Mouse (Mus musculus) CD4-positive, CD25-positive, alpha-beta regulatory T cell, adult 4 months (primary cell): ENCODE results near the gene Itsn1. TPM values are rescaled to one million over a fixed set of nuclear protein-coding genes. Genes with fewer than 3 reads are reported as not detected.

Experiments used
- ATAC-seq: one replicate; pipeline ENCODE4 v1.8.0; 2017
- polyA plus RNA-seq, 2 experiments: library from polyadenylated mRNA; unstranded; fragments of 100-300 nt; shearing (Covaris generic); gene quantifications; one replicate each; pipeline ENCODE4 v1.2.1; 2017

The Itsn1 gene
- polyA plus RNA-seq, 2 experiments from 2014 or later, result 2.1 to 2.4 TPM

- ATAC-seq, result no peak
These were observed 147.4 kb downstream of the Itsn1 start for GRCm38 (mm10) chr16:91876457-91876856.

GRCm38 (mm10) chr16:91879101-91879500 lies 150.0 kb downstream of the Itsn1 start:
- ATAC-seq, result no peak

DNA sequence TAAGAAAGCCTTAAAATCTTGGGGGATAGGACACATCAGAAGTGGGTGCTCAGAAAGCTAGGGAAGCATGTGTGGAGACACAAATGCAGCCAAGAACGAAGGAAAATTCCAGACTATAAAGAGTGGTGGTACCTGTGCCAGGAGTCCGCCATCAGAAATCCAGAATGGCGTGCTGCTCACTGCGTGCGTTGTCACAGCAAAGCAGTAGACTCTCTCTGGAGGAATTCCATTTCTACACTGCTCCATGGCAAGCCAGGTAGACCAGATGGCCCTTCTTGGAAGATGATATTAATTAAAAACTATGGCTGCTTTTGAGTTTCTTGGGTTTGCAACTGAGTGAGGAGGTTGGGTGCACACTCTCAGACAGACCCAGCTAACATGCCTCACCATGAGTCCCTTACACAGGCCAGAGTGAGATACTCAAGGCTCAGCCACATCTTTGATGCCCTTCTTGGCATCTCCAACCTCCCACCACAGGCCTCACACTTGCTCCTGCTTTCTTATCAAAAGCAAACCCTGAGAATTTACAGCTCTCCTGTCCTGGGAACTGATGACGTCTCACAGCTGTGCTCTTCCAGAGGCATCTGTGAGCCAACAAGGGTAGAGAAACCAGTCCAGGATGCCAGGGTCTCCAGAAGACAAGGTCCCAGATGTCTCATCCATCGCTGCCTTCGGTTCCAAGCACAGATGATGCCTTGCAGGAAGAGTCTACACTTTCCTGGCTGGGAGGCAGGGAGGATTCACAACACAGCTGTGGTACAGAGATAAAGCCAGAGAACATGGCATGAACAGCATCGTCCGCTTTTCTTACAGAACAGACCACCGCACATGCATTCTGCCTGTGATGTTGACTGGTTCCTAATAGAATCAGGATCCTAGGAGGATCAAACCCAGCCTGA lies 152.0 kb downstream of the Itsn1 start:
- no peak for ATAC-seq

DNA sequence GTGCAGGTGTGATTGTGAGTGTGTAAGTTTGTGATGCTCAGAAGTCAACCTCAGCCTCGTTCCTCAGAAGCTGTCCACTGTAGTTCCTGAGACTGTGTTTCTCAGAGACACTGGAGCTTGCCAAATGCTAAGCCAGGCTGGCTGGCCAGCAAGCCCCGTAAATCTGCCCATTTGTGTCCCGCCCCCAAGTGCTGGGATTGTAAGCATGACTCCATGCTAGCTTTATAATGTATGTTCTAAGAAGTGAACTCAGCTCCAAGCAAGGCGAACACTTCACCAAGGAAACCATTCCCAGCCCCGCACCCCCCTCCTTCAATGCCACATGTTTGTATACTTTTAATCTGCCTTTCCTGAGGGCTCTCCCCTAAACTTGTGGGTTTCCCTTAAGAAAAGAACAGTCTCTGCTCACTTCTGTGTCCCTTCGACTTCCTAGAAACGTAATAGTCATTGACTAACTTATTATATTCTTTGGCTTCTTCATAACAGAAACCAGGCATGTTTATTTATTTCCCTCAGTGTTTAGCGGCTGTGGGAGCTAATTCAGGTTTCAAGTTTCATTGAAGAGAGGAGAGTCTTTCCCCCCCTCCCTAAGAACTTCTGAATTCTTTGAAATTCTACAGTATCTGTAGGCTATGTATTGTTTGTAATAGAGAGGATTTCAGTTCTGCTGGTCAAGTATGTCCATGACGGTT lies 153.2 kb downstream of the Itsn1 start:
- no peak for ATAC-seq

DNA sequence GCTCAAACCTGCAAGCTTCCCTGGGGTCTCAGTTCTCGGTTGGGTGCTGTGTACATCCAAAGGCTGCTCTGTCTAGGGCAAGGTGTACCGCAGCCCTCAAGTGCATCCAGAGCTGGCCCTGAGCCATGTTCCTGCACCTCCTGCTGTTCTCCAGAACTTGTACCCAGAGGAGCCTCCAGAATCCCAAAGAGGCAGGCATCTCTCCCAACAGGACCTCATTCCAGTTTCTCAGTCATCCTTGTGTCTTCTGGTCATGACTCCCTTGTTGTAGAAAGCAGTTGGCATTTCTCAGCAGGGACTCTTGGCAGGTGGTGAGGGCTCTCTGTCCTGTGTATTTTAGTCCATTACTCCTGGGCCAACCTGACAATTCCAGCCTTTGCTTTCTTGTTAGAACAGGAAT lies 154.6 kb downstream of the Itsn1 start:
- no peak for ATAC-seq

DNA sequence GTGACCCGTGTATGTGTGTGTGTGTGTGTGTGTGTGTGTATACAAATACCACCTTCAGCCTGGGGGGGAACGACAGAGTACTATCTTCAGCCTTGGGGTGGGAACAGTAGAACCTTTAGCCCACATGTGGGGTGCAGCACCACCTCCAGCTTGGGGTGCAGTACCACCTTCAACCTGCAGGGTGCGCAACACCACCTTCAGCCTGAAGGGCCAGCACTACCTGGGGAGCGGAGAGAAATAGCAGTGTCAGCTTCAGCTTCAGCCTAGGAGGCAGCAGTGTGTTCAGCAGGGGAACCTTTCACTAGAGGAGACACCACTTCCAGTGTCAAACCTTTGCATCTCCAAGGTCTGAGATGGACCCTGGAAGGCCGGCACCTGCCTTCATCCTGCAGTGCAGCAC lies 155.1 kb downstream of the Itsn1 start:
- peak; percentile 43 for ATAC-seq

DNA sequence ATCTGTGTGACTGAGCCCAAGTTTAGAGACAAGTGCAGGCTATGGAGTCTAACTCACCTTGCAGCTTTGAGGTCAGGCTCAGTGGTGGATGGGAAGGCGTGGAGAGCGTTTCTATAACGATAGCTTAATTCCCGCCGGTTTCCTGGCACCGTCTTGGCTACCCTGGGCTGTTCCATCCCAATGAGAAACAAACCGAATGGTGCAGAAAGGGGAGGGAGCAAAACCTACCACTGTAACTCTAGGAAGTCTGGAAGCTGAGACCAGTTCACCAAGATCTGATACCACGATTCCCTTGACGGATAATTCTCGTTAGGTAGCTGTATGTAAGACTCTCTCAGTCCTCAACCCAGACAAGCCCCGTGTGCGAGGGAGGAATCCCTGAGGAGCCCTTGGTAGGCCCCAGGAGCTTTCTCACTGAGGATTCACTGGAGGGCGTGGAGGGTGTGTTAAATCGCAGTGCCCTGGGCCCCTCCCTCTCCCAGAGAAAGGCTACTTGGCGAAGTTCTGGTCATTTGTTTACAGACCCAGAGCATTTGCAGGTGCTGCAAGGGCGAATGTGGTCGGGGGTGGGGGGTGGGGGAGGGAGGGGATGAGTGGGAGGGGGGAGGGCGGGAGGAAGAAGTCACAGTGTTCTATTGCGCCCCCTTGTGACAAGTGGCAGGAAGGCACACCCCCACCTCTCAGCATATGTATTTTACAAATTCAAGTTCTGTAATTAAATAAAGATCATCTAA lies 156.5 kb downstream of the Itsn1 start:
- no peak for ATAC-seq

GRCm38 (mm10) chr16:91888368-91888767 lies 159.3 kb downstream of the Itsn1 start:
- ATAC-seq, result no peak

DNA sequence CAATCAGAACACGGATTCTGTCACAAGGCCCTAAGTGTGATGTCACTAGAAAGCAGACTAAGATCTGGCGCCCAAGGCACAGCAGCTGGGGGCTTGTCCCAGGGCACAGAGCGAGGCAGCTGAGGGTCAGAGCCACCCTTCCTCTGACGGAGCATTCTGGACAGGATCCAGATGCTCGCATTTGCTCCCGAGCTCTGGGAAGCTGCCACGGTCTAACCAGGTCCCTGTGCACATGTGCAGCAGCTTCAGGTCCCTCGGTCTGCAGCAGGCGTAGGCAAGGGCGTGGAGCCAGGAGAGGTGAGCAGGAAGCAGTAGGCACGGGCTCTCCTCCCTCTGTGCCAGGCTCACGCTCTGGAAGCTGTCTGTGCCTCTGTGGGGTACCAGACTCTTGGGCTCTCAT lies 160.8 kb downstream of the Itsn1 start:
- ATAC-seq, result no peak

GRCm38 (mm10) chr16:91891218-91891617 lies 162.1 kb downstream of the Itsn1 start:
- no peak for ATAC-seq

GRCm38 (mm10) chr16:91896426-91896830 lies 167.3 kb downstream of the Itsn1 start:
- ATAC-seq, result no peak

DNA sequence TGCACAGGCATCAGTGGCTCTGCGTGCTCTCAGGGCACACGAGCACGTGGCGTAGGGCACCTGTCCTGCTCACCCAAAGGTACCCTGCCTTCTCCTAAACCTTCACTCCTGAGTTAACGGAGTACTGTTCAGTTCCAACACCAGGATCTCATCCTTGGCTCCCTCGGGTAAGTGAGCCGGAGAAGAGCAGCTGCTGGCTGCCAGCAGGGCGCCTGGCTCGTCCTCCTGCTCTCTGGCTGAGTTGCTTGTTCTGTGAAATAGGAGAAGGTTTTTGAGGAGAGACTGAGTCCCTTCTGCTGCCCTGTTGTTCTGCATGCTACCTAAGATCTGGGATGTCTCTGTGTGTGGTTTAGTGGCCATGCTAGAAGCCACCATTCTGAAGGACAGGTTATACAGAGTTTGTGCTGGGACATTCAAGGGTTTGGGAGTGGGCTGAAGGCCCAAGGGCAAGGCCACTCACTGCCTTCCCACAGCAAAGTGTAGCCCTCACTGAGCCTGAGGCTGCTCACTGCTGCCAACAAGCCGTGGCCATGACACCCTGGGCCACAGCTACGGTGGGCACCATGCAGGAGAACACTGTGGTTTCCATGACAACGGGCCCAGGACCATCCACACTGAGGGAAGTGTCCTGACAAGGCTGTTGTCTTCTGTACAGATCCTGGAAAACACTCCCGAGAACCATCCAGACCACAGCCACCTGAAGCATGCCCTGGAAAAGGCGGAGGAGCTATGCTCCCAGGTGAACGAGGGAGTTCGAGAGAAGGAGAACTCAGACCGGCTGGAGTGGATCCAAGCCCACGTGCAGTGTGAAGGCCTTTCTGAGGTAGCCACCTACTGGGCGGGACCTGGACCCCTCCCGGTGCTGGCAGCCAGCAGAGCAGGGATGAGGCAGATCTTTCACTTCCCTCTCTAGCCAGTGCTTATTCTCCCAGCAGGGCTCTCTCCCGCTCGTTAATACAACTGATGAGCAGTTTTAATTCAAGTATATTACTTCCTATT lies 170.1 kb downstream of the Itsn1 start:
- ATAC-seq, result no peak

DNA sequence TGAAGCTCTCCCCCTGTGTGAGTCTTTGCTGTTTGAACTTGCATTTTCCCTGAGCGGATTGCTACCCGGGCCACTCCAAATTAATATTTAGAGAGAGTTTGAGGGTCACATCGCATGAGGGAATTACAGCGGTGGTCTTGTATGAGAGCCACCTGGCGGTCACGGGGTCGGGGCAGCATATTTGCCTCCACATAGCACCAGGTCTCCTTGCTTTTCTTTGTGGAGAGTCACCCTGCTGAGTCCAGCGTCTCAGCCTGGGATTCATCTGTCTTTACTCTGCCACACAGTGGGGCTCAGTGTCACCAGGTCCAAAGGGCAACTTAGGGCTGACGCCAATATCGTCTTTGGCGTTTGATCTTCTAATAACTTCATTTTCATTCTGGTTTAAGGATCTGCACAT lies 171.2 kb downstream of the Itsn1 start:
- no peak for ATAC-seq

DNA sequence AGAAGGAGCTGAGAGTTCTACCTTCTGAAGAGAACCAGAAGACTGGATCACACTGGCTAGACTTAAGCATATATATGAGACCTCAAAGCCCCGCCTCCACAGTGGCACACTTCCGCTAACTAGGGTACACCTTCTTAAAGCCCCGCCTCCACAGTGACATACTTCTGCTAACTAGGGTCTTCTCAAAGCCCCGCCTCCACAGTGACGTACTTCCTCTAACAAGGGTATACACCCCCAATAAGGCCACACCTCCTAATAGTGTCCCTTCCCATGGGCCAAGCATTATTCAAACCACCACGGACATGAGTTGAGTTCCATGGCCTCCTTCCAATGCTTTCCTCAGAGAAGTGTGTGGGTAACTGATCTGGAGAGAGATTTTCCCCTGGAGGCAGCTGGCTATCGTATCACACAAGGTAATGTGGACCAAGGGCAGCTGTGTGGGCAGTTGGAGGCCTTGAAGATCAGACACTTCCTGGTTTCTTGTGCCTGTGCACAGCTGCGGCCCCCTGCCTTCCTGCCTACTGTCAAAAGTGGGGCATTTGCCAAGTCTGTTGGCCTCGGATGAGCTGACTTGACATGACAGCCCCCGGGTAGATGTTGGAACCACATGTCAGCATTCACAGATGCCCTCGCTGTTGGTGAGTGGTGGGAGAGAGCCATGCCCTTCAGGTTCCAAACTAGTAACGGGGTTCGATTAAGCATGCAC lies 174.9 kb downstream of the Itsn1 start:
- no peak for ATAC-seq

GRCm38 (mm10) chr16:91905127-91905860 lies 176.2 kb downstream of the Itsn1 start:
- ATAC-seq, result no peak

DNA sequence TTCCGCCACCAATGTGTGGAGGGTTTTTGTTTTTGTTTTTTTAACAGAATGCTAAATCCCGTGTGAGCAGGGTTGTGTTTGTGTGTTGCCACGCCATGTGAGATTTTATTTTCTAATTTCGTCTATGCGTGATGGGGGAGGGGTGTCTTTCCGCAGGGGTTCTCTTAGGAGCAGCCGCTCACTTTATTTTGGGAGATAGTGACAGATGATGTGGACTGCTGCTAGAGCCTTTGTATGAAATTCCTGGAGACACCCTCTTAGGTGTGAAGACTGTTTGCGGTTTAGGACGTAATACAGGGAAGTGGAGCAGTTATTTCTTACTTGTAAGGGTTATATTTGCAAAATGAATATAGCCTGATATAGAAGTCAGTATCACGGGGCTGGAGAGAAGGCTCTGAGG lies 176.9 kb downstream of the Itsn1 start:
- no peak for ATAC-seq

DNA sequence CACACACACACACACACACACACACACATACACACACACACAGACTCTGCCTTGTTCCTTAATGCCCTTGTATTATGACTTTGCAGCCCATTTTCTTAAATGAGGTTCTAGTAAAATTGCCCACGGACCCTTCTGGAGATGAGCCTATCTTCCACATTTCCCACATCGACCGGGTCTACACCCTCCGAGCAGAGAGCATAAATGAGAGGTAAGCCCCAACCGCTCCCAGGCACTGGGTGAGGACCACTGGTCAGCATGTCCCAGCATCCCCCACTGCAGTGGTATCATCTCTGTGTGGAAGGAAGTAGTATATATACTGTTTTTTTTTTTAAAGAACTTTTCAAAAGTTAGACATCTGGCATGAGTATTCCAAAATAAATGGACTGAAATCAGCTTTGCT lies 177.6 kb downstream of the Itsn1 start:
- ATAC-seq, result no peak

GRCm38 (mm10) chr16:91907158-91907557 lies 178.1 kb downstream of the Itsn1 start:
- ATAC-seq, result no peak

DNA sequence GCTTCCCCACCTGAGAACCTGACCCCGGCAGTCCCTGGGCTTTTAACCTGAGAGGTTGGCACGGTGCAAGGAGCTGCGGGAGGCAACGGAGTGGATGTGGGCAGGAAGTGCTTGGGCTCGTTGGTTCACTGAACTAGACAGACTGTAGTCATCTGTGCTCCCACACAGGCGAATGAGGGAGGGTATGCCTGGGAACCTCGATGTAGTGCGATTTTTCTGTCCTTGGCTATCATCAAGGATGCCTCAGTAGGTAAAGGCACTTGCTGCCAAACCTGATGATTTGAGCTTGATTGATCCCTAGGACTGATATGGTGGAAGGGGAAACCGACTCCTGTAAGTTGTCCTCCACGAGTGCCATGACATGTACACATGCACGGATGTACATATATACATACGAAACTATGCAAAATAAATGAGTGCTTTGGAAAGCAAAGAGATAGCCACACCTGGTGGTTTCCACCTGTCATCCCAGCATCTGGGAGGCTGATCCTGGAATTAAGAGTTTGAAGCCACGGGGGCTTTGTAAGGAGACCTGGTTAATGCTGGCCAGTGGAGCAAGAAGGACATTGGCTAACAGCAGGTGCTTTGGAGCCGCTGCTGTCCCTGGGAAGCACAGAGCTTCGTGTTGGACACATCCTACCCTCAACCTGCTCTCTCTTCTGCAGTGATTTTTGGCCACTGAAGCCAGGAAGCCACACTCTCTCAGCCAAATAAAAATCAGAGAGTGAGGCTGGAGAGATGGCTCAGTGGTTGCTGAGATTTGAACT lies 180.7 kb downstream of the Itsn1 start:
- no peak for ATAC-seq

GRCm38 (mm10) chr16:91917631-91918096 lies 188.6 kb downstream of the Itsn1 start:
- ATAC-seq, result peak; percentile 91
